Mouse (Mus musculus) embryonic facial prominence, embryonic 15.5 days (tissue): ENCODE measurements at regions not wholly inside any gene's neighbourhood (a gene's known extent, or its start where the extent isn't known, plus 50 kb on each side); places are given as distances from the start of the nearest gene placed in this dataset.

Experiments used
- ATAC-seq: fragments of 200-750 bp; cut with Nextera tagmentation; 2 replicates; pipeline ENCODE4 v1.8.0; 2017; ENCODE audit warnings: low read depth, moderate TSS enrichment; ENCODE audit not compliant: insufficient number of reproducible peaks, low FRiP score, low TSS enrichment
- H3K27ac ChIP-seq: fragments of 300-500 bp; sonication (generic); replicated peaks from 2 replicates; pipeline ENCODE4 v1.5.1; 2015; ENCODE audit warnings: mild to moderate bottlenecking, inconsistent platforms
- H3K27me3 ChIP-seq: fragments of 300-500 bp; sonication (generic); 2 replicates; pipeline ENCODE4 v1.6.1; 2015; ENCODE audit warnings: inconsistent platforms
- H3K36me3 ChIP-seq: fragments of 300-500 bp; sonication (generic); 2 replicates; pipeline ENCODE4 v1.6.1; 2015; ENCODE audit warnings: mild to moderate bottlenecking, inconsistent platforms
- H3K4me1 ChIP-seq: fragments of 300-500 bp; sonication (generic); 2 replicates; pipeline ENCODE4 v1.6.1; 2015; ENCODE audit warnings: inconsistent platforms
- H3K4me2 ChIP-seq: fragments of 300-500 bp; sonication (generic); replicated peaks from 2 replicates; pipeline ENCODE4 v1.6.1; 2015; ENCODE audit warnings: mild to moderate bottlenecking, inconsistent platforms
- H3K4me3 ChIP-seq: fragments of 300-500 bp; sonication (generic); replicated peaks from 2 replicates; pipeline ENCODE4 v1.5.1; 2015; ENCODE audit warnings: mild to moderate bottlenecking, inconsistent platforms
- H3K9ac ChIP-seq: fragments of 300-500 bp; sonication (generic); 2 replicates; pipeline ENCODE4 v1.6.1; 2015; ENCODE audit warnings: inconsistent platforms
- H3K9me3 ChIP-seq: fragments of 300-500 bp; sonication (generic); replicated peaks from 2 replicates; pipeline ENCODE4 v1.6.1; 2016; ENCODE audit warnings: inconsistent platforms
- WGBS: fragments of 180-500 bp; shearing (Covaris S2); methylation state at CpG from one replicate; pipeline ENCODE4 v1.1.7; 2015; 5-methylcytosine and 5-hydroxymethylcytosine counted together

DNA sequence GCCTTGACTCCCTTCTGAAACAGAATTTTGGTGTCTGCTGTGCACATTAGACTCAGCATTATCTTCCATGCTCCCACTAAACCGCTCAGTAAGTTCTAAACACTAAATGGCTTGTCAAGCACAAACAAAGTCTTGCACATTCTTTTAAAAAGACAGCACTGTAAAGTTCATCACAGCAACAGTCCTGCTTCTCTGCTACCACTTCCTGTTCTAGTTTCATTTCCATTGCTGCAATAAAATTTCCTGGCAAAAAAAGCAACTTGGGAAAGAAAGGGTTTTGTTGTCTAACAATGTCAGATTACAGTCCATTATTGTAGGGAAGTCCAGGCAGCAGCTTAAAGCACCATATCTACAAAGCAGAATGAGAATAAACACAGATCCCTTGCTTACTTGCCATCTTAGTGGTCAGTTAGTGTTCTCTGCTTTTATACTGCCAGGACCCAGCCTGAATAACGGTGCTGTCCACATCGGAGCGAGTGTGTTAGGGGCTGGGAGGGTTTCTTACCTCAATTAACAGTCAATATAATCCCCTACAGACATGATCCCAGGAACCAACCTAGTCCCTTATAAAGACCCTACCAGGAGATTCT lies 276.0 kb downstream of the Insc start:
- Histone ChIP-seq H3K27me3 (no peaks in the 10 kb centered on the region), H3K9ac (no peak overlapping the region), H3K9me3 (no peaks in the 10 kb centered on the region), H3K4me3 (no peak overlapping the region), H3K4me1 (no peaks in the 10 kb centered on the region; the same call in 1 of the 2 replicates), H3K36me3 (no peaks in the 10 kb centered on the region), H3K27ac (no peak overlapping the region), H3K4me2 (no peak overlapping the region)
- WGBS, result 79% methylated on average over 4 of the region's 4 CpGs
- ATAC-seq, result no peak

DNA sequence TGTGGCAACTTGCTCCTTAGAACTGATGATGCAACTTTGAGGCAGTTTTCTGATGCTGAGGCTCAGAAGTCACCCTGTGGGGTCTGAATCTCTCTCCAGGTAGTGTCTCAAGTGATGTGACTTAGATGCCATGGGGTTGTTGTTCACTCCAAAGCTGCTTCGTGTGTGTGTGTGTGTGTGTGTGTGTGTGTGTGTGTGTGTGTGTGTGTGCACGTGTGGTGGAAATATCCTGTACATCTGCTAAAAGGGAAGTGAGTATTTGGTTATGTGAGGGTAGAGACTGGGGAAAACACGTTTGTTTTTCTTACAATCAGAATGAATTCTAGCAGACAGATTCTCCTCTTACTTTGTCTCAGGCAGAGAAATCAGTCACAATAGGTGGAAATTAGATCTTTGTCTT lies 276.5 kb downstream of the Insc start:
- Histone ChIP-seq H3K4me1 (no peaks in the 10 kb centered on the region), H3K36me3 (no peaks in the 10 kb centered on the region), H3K9ac (no peak overlapping the region), H3K9me3 (no peaks in the 10 kb centered on the region), H3K4me2 (no peak overlapping the region), H3K27me3 (no peaks in the 10 kb centered on the region), H3K27ac (no peak overlapping the region), H3K4me3 (no peak overlapping the region)
- WGBS, result 44% methylated on average over 3 of the region's 3 CpGs
- ATAC-seq, result no peak

DNA sequence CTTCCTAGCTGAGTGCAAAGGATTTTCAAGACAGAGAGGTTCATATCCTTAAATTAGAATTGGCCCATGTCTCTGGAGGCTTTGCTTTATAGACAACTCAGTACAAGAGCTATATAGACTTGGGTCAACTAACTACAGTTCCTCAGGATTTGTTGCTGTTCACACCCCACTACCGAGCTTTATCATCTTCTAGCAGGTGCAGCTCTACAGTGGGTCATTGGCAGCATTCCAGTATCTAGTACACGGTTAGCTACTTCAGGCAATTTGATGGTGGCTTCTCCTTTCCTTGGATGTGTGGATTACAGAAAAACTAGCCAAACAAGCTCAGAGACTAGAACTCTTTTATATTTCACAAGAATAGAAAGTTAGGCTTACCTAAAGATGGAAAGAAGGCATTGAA lies 282.3 kb downstream of the Insc start:
- Histone ChIP-seq H3K27ac (no peak overlapping the region), H3K36me3 (no peaks in the 10 kb centered on the region), H3K9ac (no peak overlapping the region), H3K4me2 (no peak overlapping the region), H3K27me3 (no peaks in the 10 kb centered on the region), H3K9me3 (no peaks in the 10 kb centered on the region), H3K4me3 (no peak overlapping the region), H3K4me1 (no peaks in the 10 kb centered on the region)
- 53% methylated on average over 2 of the region's 2 CpGs for WGBS
- ATAC-seq, result no peak

DNA sequence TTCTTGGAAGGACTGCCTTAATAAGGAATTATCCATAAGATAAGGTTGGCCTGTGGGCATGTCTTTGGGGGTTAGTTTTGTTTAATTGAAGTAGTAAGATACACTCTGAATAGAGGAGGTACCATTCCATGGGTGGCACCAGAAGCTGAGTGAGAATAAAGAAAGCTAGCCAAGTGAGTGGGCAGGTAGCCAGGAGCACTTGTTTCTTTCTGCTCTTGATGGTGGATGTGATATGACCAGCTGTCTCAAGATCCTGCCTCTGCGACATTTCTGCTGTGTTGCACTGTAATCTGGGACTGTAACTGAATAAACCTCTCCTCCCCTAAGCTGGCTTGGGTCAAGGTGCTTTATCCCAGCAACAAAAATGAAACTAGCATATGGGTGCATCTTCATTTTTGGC lies 284.2 kb downstream of the Insc start:
- H3K4me1 ChIP-seq, result no peaks in the 10 kb centered on the region
- no peak overlapping the region for H3K4me3 ChIP-seq
- H3K27me3 ChIP-seq, result no peaks in the 10 kb centered on the region
- H3K27ac ChIP-seq, result no peak overlapping the region
- ATAC-seq, result no peak
- H3K36me3 ChIP-seq, result no peaks in the 10 kb centered on the region
- no peaks in the 10 kb centered on the region for H3K9me3 ChIP-seq
- 74% methylated on average over 1 of the region's 1 CpGs for WGBS
- no peak overlapping the region for H3K4me2 ChIP-seq
- no peak overlapping the region for H3K9ac ChIP-seq

- Histone ChIP-seq H3K36me3 (no peaks in the 10 kb centered on the region), H3K27me3 (no peaks in the 10 kb centered on the region), H3K27ac (no peak overlapping the region), H3K9ac (no peak overlapping the region), H3K4me3 (no peak overlapping the region), H3K4me2 (no peak overlapping the region), H3K4me1 (no peaks in the 10 kb centered on the region), H3K9me3 (no peaks in the 10 kb centered on the region)
- ATAC-seq, result no peak
- WGBS, result 54% methylated on average over 4 of the region's 4 CpGs
Observed at GRCm38 (mm10) chr7:115033987-115034386, 290.5 kb downstream of the Insc start.

DNA sequence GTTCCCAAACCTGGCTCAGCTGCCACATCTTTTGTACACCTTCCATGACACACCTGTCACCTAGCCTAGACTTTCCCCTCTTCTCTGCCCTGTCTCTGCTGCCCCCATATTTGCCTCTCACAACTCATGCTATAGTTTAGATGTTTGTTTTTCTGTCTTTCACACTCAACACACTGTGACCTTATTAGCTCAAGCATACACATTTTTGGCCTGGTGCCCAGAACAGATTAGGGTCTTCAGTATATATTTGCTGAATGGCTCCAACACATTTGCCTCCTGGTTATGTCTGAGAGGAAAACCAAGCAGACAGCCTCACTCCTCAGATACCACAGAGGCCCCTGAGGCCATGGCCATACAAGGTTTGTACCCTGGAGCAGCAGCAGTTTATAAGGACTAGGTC lies 312.0 kb downstream of the Insc start:
- Histone ChIP-seq H3K9ac (no peak overlapping the region), H3K9me3 (no peaks in the 10 kb centered on the region), H3K36me3 (no peaks in the 10 kb centered on the region), H3K27ac (no peak overlapping the region), H3K4me1 (no peaks in the 10 kb centered on the region), H3K4me2 (no peak overlapping the region), H3K27me3 (no peaks in the 10 kb centered on the region), H3K4me3 (no peak overlapping the region)
- no peak for ATAC-seq

GRCm38 (mm10) chr7:115056992-115057645 lies 313.6 kb downstream of the Insc start:
- H3K9me3 ChIP-seq, result no peaks in the 10 kb centered on the region
- ATAC-seq, result no peak
- H3K36me3 ChIP-seq, result no peaks in the 10 kb centered on the region
- no peaks in the 10 kb centered on the region for H3K27me3 ChIP-seq
- no peak overlapping the region for H3K4me2 ChIP-seq
- H3K4me1 ChIP-seq, result no peaks in the 10 kb centered on the region
- H3K27ac ChIP-seq, result no peak overlapping the region
- no peak overlapping the region for H3K9ac ChIP-seq
- H3K4me3 ChIP-seq, result no peak overlapping the region
- WGBS, result 45% methylated on average over 3 of the region's 3 CpGs

DNA sequence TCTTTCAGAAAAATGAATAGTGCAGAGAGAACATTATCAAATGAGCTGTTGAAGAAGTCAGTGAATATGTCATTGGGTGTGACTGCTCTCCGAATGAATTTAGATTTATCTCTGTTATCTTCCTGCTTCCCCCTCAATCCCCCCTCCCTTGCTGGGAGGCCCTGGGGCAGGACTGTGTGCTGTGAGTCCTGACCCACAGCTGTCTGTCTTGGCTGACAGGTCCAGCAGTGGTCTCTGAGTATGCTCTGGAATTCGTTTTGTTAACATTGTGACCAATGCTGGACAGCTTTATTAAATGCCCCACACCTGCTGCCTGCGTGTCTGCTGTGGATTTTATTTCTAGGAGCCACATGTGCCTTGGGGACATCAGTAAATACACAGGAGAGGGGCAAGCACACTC lies 314.2 kb downstream of the Insc start:
- Histone ChIP-seq H3K27me3 (no peaks in the 10 kb centered on the region), H3K9me3 (no peaks in the 10 kb centered on the region), H3K9ac (no peak overlapping the region), H3K4me3 (no peak overlapping the region), H3K4me1 (no peaks in the 10 kb centered on the region), H3K4me2 (no peak overlapping the region), H3K27ac (no peak overlapping the region), H3K36me3 (no peaks in the 10 kb centered on the region)
- ATAC-seq, result no peak
- 19% methylated on average over 3 of the region's 3 CpGs for WGBS

- no peak overlapping the region for H3K27ac ChIP-seq
- H3K4me2 ChIP-seq, result no peak overlapping the region
- no peaks in the 10 kb centered on the region for H3K36me3 ChIP-seq
- no peak for ATAC-seq
- 37% methylated on average over 5 of the region's 5 CpGs for WGBS
- H3K4me1 ChIP-seq, result no peaks in the 10 kb centered on the region
- no peaks in the 10 kb centered on the region; the same call in 1 of the 2 replicates for H3K27me3 ChIP-seq
- H3K9me3 ChIP-seq, result no peaks in the 10 kb centered on the region
- no peak overlapping the region for H3K4me3 ChIP-seq
- no peak overlapping the region for H3K9ac ChIP-seq
Observed at GRCm38 (mm10) chr7:115060171-115060570, 316.7 kb downstream of the Insc start.

- no peak for ATAC-seq
- Histone ChIP-seq H3K4me3 (no peak overlapping the region), H3K36me3 (no peaks in the 10 kb centered on the region), H3K27ac (no peak overlapping the region), H3K27me3 (no peaks in the 10 kb centered on the region; the same call in 1 of the 2 replicates), H3K9me3 (no peaks in the 10 kb centered on the region), H3K4me2 (no peak overlapping the region), H3K9ac (no peak overlapping the region), H3K4me1 (no peaks in the 10 kb centered on the region)
- WGBS, result 62% methylated on average over 3 of the region's 3 CpGs
Observed at GRCm38 (mm10) chr7:115062817-115063216, 319.3 kb downstream of the Insc start.

GRCm38 (mm10) chr7:115067641-115068040 lies 324.1 kb downstream of the Insc start:
- Histone ChIP-seq H3K9ac (no peak overlapping the region), H3K4me1 (0 out of 2 replicates have a peak, but pooled peaks cover 3% of the 10 kb centered on the region), H3K4me3 (no peak overlapping the region), H3K4me2 (no peak overlapping the region), H3K36me3 (no peaks in the 10 kb centered on the region), H3K9me3 (no peaks in the 10 kb centered on the region), H3K27me3 (no peaks in the 10 kb centered on the region; the same call in 1 of the 2 replicates), H3K27ac (no peak overlapping the region)
- 96% methylated on average over 2 of the region's 2 CpGs for WGBS
- ATAC-seq, result no peak

DNA sequence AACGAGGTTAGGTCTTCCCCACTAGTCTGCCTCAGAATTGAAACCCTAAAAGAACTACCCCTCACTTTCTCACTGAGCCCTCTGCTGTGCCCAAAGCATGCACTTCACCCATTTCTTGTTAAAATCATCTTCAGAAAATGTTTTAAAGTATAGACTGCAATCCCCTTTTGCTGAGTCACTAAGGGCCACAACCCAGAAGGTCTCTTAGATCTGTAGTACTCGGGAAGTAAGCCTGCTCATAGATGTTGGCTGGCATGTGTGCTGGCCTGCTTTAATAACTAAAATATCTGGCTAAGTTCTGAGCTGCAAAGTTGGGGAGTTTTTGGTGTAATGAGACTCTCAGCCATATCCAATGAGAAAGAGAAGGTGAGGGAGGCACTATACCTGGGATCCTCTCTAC lies 329.9 kb downstream of the Insc start:
- no peaks in the 10 kb centered on the region for H3K27me3 ChIP-seq
- 70% methylated on average over 2 of the region's 2 CpGs for WGBS
- H3K9me3 ChIP-seq, result no peaks in the 10 kb centered on the region
- 0 out of 2 replicates have a peak, but pooled peaks cover 3% of the 10 kb centered on the region for H3K4me1 ChIP-seq
- no peaks in the 10 kb centered on the region for H3K36me3 ChIP-seq
- H3K27ac ChIP-seq, result no peak overlapping the region
- no peak overlapping the region for H3K4me3 ChIP-seq
- H3K9ac ChIP-seq, result no peak overlapping the region
- no peak overlapping the region for H3K4me2 ChIP-seq
- no peak for ATAC-seq
